Mouse (Mus musculus) adrenal gland, postnatal 36 days (tissue): ENCODE measurements around the gene Herc6. TPM values are rescaled to one million over a fixed set of nuclear protein-coding genes. Genes with fewer than 3 reads are reported as not detected.

ENCODE experiments used
- DNase-seq, 2 experiments: peaks; one replicate each; pipeline ENCODE4 v3.0.0; 2021; ENCODE audit warnings: mixed read lengths in 1 of 2
- total RNA-seq, 2 experiments: library from RNA; stranded (reverse); gene quantifications; 2 replicates each; pipeline ENCODE4 v1.2.3; 2021

Gene Herc6
- total RNA-seq, 2 experiments from 2014 or later = 18.1 to 23.1 TPM

DNA sequence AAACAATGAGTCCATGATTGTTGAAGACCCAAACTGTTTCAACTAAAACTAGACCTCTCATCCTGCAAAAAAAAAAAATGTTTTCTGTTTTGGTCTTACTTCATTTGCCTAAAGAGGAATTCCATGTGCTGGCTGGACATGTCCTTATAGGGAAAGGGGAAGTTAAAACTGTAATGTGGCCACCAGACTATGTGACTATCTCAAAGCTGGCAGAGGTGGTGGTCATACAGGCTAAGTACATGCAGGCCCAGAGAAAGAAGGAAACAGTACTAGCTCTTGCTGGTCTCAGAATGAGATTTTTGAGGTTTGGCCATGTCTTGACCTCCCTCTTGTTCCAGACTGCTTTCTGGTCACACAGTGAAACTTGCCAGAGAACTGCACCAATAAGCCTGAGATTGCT, 9.2 kb upstream of the Herc6 start:
- DNase-seq = no peak

DNA sequence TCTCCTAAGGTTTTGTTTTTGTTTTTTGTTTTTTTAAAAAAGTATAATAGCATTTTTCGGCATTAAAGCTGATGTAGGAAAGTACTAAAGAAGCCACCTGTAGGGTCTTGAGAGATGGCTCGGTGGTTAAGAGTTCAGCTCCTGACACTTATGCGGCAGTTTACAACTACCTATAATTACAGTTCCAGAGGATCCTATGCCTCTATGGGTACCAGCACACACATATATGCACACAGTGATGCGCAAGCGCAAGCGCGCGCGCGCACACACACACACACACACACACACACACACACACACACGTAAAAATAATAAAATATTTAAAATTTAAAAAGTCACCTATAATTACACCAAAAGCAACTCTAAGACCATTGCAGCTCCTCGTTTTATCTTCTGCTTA, 795 bp downstream of the Herc6 start:
- no peak for DNase-seq

DNA sequence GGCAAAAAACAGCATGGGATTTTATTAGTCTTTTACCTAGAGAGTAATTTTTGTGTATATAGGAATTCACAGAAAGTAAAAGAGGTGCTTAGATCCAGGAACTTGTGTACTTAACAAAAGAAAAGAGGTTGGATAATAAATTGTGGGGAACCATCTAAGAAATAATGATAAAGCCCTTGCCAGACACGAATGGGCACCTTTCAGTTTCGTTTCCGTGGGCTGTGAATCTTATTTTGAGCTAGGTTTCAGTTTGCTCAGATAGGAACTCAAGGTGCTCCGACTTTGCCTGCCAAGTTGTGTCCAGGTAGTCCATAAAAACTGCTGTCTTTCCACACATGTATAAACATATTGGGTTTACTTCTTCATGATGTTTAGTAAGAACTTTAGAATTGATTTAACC, 1.6 kb downstream of the Herc6 start:
- peak in 1 of 2 experiments; percentile 7 for DNase-seq

DNA sequence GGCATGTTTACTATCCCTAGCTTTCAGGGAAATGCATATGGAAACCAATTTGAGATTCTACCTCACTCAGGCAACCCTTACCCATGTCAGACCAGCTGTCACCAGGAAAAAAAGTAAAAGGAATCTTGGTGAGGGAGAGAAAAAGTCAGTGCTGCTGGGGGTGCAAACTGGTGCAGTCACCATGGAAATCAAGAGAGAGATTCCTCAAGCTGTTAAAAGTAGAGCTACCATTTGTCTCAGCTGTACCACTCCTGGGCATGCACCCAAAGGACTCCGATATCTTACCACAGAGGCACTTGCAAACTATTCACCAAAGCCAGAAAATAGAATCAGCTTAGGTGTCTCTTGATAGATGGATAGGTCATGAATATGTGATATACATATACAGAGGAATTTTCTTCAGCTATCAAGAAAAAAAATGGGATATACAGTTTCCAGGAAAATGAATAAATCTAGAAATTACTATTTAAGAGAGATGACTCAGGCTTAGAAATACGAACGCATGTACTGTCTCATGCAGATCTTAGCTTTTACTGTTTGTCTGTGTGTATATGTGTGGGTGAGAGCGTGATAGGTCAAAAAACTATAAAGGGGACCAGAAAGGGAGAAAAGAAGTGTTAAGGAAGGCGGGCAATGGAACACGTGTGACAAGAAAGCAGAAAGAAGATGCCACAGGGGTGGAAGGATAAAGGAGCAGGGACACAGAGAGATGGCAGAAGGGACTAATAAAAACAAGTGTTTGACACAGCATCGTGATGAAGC, 24.9 kb downstream of the Herc6 start:
- DNase-seq = no peak

DNA sequence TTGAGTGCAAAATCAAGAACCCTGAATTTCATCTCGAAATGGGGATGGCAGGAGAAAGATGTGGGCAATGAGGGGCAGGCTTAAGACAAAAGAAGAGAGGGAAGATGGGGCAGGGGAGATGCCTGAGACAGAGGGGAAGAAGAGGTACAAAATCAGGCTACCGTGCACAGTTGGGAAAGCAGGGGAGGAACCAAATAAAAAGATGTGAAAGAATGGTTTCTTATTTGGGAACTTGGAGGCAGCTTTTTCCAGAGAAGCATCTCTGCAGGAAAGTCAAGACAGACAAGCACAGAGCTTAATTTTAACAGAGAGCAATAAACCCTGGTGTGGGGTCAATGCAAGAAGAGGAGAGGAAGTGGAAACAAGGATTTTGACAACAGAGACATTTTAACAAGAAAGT, 27.2 kb downstream of the Herc6 start:
- no peak for DNase-seq

DNA sequence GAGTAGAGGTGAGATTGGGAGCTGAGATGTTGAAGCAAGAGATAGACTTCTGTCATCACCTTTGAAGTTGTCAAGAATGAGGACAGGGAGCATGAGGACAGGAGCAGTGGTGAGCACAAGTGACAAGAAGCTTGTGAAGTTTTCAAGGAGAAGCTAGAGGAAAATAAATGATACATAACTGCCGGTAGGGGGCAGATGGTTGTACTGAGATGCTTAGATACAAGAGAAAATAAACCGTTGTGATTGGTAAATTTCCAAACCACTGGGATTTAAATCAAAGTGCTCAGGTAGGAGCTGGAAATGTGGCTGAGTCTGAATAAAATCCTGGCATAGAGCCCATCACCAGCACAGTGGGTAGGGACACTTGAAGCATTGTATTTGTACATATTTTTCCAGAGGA, 28.8 kb downstream of the Herc6 start:
- peak in 1 of 2 experiments; percentile 15 for DNase-seq

DNA sequence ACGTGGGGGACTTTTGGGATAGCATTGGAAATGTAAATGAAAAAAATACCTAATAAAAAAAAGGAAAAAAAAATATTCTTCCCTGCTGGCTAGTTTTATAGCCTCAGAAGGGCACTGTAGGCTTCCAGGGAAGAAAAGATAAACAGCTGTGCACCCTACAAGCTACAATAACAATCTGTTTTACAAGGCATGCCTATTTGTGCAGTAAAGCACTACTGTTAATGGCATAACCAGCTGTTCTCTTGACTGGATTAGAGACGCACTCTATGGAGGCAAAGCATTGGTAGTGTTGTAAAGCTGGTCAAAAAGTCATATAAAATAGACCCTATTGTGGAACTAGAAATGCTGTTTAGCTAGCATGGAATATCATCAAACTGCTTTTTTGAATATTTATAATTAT, 35.0 kb downstream of the Herc6 start:
- DNase-seq = no peak

DNA sequence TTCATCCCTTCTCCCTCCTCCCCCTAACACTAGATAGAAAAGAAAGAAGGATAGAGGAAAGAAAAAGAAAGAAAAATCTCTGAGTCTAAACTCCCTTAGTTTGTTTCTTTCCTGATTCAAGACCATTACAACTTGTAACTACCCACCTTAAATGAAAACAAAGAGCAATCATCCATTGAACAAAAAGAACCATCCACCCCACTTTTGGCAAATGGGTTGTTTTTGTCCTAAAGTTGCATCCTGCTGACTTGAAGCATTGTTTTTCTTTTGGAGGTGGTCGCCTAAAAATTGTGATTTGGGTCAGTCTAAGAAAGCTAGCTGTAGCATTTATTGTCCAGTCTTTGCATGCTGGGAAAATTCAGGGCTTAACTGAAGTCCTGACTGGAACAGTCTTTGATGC, 58.7 kb downstream of the Herc6 start:
- DNase-seq = no peak

DNA sequence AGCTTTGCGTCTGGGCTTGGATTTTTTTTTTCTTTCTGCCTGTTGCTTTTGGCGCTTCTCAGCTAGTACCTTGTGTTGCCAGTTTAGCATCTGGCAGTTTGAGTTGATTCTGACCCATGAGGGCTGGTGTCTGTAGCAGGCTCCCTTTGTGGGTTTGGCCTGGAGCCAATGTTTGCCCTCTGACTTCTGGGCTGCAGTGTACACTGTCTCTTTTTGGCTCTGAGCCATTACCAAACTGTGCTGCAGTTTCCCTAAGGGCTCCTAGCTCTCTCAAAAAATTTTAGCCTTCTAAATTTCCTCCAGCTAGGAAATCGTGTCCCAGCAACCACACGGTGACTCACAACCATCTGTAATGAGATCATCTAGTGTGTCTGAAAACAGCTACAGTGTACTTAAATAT, 61.0 kb downstream of the Herc6 start:
- DNase-seq = peak; percentile 75 to 83

DNA sequence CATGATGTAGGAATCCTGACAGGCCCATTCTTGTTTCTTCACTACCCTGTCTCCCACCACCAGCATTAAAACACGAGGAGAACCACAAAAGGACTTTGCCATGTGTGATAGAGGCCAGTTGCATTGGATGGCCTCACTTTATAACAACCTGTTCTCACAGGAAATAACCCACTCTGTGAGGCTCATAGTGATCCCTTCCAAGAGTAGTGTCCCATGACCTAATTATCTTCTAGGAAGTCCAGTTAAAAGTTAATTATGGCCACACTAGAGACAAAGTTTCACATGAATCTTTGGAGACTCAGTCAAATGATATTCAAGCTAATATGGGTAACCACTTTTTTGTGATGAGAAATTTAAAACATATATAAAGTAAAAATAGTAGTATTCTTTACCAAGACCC, 66.5 kb downstream of the Herc6 start:
- no peak for DNase-seq

DNA sequence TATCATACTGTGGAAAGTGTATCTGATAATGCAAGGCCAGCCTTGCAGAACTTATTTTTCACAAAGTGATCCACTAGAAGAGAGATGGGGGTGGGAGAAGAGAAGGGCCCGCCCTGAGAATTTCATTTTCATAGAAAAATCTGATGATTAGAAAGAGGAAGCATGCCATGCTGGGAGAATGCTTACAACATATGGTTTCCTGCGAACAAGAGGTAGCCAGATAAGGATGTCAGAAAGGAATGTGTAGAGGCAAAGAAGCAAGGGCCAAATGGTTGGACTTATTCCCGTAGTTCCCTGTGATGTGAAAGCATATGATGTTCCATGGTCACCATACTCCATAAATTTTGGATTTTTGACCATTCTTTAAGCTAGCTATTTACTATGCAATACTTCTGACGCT, 80.5 kb downstream of the Herc6 start:
- DNase-seq = no peak

DNA sequence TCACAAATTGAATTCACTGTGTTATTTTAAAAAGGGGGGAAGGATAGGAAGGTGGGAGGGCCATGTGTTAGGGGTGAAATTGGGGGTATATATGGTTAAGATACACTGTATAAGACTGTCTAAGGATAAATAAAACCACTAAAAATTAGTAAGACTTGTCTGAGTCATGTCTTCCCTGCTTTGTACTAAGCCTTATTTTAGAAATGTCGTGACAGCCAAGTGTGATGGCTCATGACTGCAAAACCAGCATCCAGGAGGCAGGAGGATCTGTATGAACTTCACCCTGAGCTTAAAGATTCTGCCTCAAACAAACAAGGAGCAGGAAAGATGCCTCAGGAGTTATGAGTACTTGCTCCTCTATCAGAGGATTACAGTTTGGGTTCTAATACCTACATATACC, 103.4 kb downstream of the Herc6 start:
- DNase-seq = no peak

DNA sequence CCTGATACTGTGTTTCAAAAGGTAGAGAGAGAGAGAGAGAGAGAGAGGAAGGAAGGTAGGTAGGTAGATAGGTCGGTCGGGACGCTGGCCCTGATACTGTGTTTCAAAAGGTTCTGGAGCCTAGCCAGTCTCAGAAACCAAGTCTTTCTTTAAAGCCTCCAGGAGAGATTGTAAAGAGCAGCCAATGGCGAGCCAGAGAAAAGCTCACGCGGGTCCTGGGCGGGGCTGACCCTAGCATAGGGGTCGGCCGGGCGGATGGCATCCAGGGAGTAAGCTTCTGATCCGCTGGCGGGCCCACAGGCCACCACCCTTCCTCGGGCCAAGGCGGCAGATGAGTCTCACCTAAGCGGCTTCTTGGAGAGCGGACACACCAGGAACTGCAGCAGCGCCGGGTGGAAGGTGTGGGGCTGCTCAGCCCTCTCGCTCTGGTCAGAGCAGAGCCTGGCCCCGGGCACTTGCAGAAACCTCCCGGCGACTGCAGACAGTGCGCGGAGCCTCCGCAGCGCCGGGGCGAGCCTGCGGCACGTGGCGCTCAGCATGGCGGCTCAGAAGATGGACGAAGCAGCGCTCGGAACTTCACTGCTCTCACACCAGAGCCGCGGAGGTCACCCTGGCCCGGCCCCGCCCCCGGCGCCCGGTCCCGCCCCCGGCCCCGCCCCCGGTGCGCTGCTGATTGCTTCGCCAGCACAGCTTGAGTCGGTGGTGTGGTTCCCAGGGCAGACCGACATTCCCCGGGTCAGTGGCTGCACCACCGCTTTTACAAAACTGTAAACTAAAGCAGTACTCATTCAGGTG, 110.9 kb downstream of the Herc6 start, which contains the start of gene Pyurf:
Gene Pyurf (minus strand): TSS at position 612 of the 795 bp plus-strand sequence.
- peak; percentile 90 to 93 for DNase-seq

DNA sequence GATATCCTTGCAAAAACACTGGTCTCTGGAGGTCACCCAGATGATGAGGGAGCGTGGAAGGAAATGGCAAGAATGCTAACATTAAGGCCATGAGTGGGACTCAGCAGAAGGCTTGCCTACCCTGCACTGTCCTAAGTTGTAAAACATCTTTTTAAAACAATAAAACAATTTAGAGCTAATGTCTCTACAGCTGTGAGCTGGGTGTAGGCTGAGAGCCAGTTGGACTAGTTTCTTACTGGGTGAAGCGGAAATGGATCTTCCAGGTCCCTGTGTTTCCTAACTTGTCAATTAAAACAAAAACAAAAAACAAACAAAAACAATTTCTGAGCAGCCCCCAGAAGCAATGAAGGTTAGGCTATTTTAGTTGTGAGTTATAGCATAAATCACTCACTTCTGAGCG, 112.3 kb downstream of the Herc6 start:
- DNase-seq = no peak

DNA sequence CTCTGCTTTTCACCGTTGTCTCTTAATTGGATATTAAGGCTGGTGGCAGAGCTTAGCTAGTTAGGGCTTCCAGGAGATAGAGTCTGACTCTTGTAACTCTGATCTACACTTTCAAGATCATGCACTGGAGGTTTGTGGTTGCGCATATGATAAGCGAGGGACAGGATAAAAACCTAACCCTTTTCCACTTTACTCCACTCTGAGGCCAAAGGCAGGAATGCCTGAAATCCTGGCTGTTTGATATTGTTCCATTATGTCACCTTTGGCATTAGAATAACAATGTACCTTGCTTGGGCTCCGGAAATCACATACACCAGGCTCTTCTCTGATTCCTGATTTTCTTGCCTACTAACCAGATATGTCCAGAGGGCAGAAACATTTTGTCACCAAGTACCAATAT, 120.9 kb downstream of the Herc6 start:
- DNase-seq = no peak

DNA sequence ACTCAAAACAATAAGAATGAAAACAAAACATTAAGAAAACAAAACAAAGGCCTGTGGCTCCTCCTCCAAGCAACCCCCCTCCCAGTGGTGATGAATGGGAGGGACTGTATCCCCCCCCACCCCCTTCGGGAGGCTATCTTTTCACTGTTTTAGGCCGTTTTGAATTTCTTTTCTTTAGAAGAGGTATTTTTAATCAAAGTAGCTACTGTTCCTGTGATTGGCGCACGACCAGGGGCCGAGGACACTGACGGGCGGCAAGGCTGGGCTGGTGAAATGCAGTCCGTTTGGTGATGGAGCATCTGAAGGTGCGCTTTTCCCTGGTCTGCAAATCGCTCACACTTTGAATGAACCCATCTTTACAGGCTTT, 121.6 kb downstream of the Herc6 start, which contains the start of gene Lancl2:
Gene Lancl2 (plus strand): TSS at position 165 of the 367 bp plus-strand sequence.
- DNase-seq = peak; percentile 36 to 57

DNA sequence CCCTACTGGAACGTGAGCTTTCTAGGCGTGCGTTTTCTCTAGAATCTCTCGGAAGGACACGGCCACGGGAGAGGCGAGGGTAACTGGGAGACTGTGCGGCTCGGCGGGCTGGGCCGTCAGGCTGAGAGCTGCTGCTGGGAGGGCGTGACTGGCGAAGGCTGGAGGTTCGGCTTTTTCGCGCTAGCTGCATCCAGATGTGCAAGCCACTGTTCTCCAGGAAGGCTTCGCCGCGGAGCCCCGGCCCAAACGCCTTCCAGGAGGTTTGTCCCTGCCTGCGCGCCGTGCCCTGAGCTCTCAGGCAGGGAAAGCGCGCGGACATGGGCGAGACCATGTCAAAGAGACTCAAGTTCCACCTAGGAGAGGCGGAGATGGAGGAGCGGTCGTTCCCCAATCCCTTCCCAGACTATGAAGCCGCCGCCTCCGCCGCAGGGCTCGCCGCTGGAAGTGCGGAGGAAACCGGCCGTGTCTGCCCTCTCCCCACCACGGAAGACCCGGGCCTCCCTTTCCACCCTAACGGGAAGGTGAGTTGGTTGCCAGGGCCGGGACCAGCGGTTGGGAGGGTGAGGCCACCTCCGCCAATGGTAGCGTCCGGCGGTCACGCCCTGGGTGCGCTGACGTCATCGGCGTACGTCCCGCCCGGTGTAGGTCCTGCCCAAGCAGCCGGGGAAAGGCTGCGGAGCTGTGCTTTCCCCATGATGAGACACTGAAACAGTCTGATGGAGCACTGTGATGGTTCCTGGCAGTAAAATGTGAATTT, 122.1 kb downstream of the Herc6 start:
- DNase-seq = peak; percentile 97 to 98

DNA sequence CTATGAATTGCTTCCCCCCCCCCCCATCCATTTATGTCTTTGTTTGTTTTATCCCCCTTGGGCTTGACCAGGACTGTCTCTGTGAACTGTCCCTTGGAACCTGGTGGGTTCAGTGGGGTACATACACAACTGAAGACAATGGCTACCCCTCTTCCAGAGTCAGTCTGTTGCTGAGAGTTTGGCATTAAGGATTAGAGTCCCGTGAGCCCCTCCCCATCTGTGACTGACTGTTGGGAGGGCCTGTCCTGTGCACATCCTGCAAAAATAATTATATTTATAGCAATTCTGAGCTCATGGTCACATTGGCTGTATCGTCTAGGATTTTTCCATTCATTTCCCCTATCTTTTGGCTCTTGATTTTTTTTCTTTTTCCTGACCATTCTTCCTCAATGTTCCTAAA, 122.9 kb downstream of the Herc6 start:
- no peak for DNase-seq

DNA sequence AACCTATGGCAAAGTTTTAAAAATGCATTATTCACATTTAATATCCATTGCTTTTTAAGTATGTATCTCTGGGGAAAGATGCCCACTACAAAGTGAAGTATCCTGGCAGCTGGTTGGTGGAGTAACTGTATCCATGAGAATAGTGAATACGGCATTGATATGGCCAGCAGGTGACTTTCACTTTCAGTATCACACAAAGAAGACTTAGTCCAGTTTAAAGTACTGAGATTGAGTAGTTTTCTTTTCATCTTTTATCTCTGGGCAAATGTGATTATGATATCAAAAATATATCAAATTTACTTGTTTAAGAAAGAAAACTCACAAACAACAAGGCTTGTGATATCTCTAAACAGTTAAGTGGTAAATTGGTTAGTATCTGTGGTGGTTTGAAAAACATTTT, 125.9 kb downstream of the Herc6 start:
- DNase-seq = no peak

DNA sequence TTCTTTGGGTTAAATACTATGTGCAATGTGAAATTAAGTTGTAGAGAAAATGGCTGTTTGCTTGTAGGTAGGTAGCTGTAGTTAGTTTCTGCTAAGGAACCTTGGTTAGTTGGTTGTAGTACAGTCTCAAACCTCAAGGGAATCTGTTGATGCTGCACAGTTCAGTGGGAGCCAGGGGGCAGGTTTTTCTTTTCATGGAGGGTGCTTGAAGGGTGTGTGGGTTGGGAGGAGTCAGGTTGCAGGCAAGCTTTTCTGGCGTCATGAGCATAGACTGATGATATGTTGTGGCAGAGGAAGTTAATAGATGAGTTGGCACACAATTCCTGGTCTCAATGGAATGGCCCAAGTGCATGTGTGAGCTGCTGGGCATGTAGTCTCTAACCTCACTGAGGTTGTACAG, 130.9 kb downstream of the Herc6 start:
- DNase-seq = no peak
